Mouse (Mus musculus) kidney, embryonic 15.5 days (tissue): ENCODE data around the gene Olfr30. TPM values are rescaled to one million over a fixed set of nuclear protein-coding genes. Genes with fewer than 3 reads are reported as not detected.

ENCODE experiments used
- polyA plus RNA-seq: library from polyadenylated mRNA; unstranded; fragments of >200 nt; fragmentation: Nextera tagmentation; extraction: Ambion mirVana; gene quantifications from 2 replicates; pipeline ENCODE4 v1.2.1, GENCODE M21; 2015

Olfr30 gene
- polyA plus RNA-seq, 1 experiment from 2014 or later = not detected

Other genes starting within 250 kb of the Olfr30 start
- 0.18 TPM in 1 of 2 replicates, not detected in the other for gene 4930438A08Rik, start 187.5 kb downstream of the Olfr30 start, polyA plus RNA-seq
- gene Zfp692, start 155.2 kb downstream of the Olfr30 start, polyA plus RNA-seq = 29.1 and 30.5 TPM in 2 replicates
- 36.2 and 40.4 TPM in 2 replicates for gene Zfp672, start 131.9 kb downstream of the Olfr30 start, polyA plus RNA-seq
- 34.2 and 37.0 TPM in 2 replicates for gene Sh3bp5l, start 131.5 kb downstream of the Olfr30 start, polyA plus RNA-seq
- gene Lypd8, start 83.2 kb downstream of the Olfr30 start, polyA plus RNA-seq = 0.23 and 4.5 TPM in 2 replicates
- gene 1810065E05Rik, start 41.2 kb downstream of the Olfr30 start, polyA plus RNA-seq = not detected in 2 replicates
- gene Gm12253, start 29.7 kb downstream of the Olfr30 start, polyA plus RNA-seq = not detected in 2 replicates
- gene Lypd9, start 9.3 kb downstream of the Olfr30 start, polyA plus RNA-seq = not detected in 2 replicates
- 0.08 TPM in 1 of 2 replicates, not detected in the other for gene Olfr332, start 30.3 kb upstream of the Olfr30 start, polyA plus RNA-seq
- gene Olfr331, start 40.3 kb upstream of the Olfr30 start, polyA plus RNA-seq = not detected in 2 replicates
- gene Olfr330, start 72.6 kb upstream of the Olfr30 start, polyA plus RNA-seq = not detected in 2 replicates
- not detected in 2 replicates for gene Olfr329-ps, start 84.2 kb upstream of the Olfr30 start, polyA plus RNA-seq
- 0.05 and 0.09 TPM in 2 replicates for gene Olfr328, start 93.4 kb upstream of the Olfr30 start, polyA plus RNA-seq
- not detected in 2 replicates for gene Olfr224, start 108.3 kb upstream of the Olfr30 start, polyA plus RNA-seq
- gene Olfr325, start 115.5 kb upstream of the Olfr30 start, polyA plus RNA-seq = not detected in 2 replicates
- not detected in 2 replicates for gene Olfr324, start 132.8 kb upstream of the Olfr30 start, polyA plus RNA-seq
- not detected in 2 replicates for gene 2210407C18Rik, start 153.8 kb upstream of the Olfr30 start, polyA plus RNA-seq
- gene Olfr323, start 168.2 kb upstream of the Olfr30 start, polyA plus RNA-seq = not detected in 2 replicates
- 0.13 and 0.33 TPM in 2 replicates for gene Trim58, start 178.2 kb upstream of the Olfr30 start, polyA plus RNA-seq
- gene Olfr322, start 196.5 kb upstream of the Olfr30 start, polyA plus RNA-seq = 0.04 TPM in 1 of 2 replicates, not detected in the other
- gene Olfr320, start 218.8 kb upstream of the Olfr30 start, polyA plus RNA-seq = not detected in 2 replicates
- not detected in 2 replicates for gene Olfr319, start 236.9 kb upstream of the Olfr30 start, polyA plus RNA-seq